Mouse (Mus musculus) C2C12 (cell line): ENCODE results near the gene Acd.

Source experiments
- CEBPB ChIP-seq: IDR thresholded peaks from one replicate; pipeline ENCODE4 v1.6.1; 2011; ENCODE audit warnings: low read depth, mild to moderate bottlenecking, control low read depth, moderate library complexity
- CTCF ChIP-seq: IDR thresholded peaks from one replicate; pipeline ENCODE4 v1.5.1; 2011; ENCODE audit not compliant: control insufficient read depth, insufficient read depth, insufficient read length
- USF1 ChIP-seq: IDR thresholded peaks from one replicate; pipeline ENCODE4 v1.6.1; 2011; ENCODE audit warnings: low read depth, mild to moderate bottlenecking, control low read depth, moderate library complexity

GRCm38 (mm10) chr8:105716302-105716945, 15.5 kb upstream of the Acd start:
- TF ChIP-seq CTCF (no peak), CEBPB (no peak), USF1 (no peak)
